Mouse (Mus musculus) heart, embryonic 16.5 days (tissue): ENCODE measurements around the gene Atm. TPM values are rescaled to one million over a fixed set of nuclear protein-coding genes. Genes with fewer than 3 reads are reported as not detected.
A peak's percentile ranks its signal among the peaks of the same experiment; 100 is the strongest.

Experiments
- ATAC-seq: fragments of 200-750 bp; cut with Nextera tagmentation; replicated peaks from 2 replicates; pipeline ENCODE4 v1.8.0; 2017; ENCODE audit warnings: moderate number of reproducible peaks; ENCODE audit not compliant: insufficient read depth, low FRiP score; ENCODE audit errors: extremely low read depth
- H3K27ac ChIP-seq: fragments of 300-500 bp; sonication (generic); 2 replicates; pipeline ENCODE4 v1.5.1; 2014; ENCODE audit warnings: mild to moderate bottlenecking, low read length, control low read depth, moderate library complexity
- H3K27me3 ChIP-seq: fragments of 300-500 bp; sonication (generic); 2 replicates; pipeline ENCODE4 v1.6.1; 2014; ENCODE audit warnings: low read length, mixed read lengths; ENCODE audit not compliant: control insufficient read depth, insufficient read depth
- H3K36me3 ChIP-seq: fragments of 300-500 bp; sonication (generic); 2 replicates; pipeline ENCODE4 v1.6.1; 2014; ENCODE audit not compliant: control insufficient read depth, insufficient read depth
- H3K4me1 ChIP-seq: fragments of 300-500 bp; sonication (generic); 2 replicates; pipeline ENCODE4 v1.6.1; 2014; ENCODE audit warnings: low read length, mixed read lengths; ENCODE audit not compliant: control insufficient read depth, insufficient read depth
- H3K4me2 ChIP-seq: fragments of 300-500 bp; sonication (generic); 2 replicates; pipeline ENCODE4 v1.6.1; 2014; ENCODE audit warnings: low read depth, mild to moderate bottlenecking, control low read depth, low read length
- H3K4me3 ChIP-seq: fragments of 300-500 bp; sonication (generic); 2 replicates; pipeline ENCODE4 v1.5.1; 2014; ENCODE audit warnings: mild to moderate bottlenecking, control low read depth, low read length
- H3K9ac ChIP-seq: fragments of 300-500 bp; sonication (generic); 2 replicates; pipeline ENCODE4 v1.6.1; 2014; ENCODE audit warnings: low read length, control low read depth
- H3K9me3 ChIP-seq: fragments of 300-500 bp; sonication (generic); replicated peaks from 2 replicates; pipeline ENCODE4 v1.6.1; 2016; ENCODE audit warnings: low read length; ENCODE audit not compliant: control insufficient read depth
- WGBS: fragments of 180-500 bp; shearing (Covaris S2); extraction: QIAGEN DNeasy Blood & Tissue Kit; methylation state at CpG from one replicate; pipeline ENCODE4 v1.1.7; 2014; 5-methylcytosine and 5-hydroxymethylcytosine counted together
- polyA plus RNA-seq: library from polyadenylated mRNA; unstranded; fragments of >200 nt; fragmentation: Nextera tagmentation; extraction: Ambion mirVana; gene quantifications from 2 replicates; pipeline ENCODE4 v1.2.1, GENCODE M21; 2015

The Atm gene
- 5.8 and 6.2 TPM in 2 replicates for polyA plus RNA-seq

GRCm38 (mm10) chr9:53536558-53537320 is at the start of gene Atm, which contains the start of gene Npat:
Gene Atm, minus strand, starts transcription at chr9:53536740.
Gene Npat, plus strand, starts transcription at chr9:53537047.
- H3K4me2 ChIP-seq = peak within 1 kb of the TSS; percentile 98
- WGBS = under 1% methylated on average over 68 of the region's 69 CpGs
- no peaks in the 10 kb centered on the region for H3K9me3 ChIP-seq
- peak within 1 kb of the TSS; percentile 86 for H3K9ac ChIP-seq
- peaks cover 18% of the 10 kb centered on the region for H3K4me1 ChIP-seq
- H3K27ac ChIP-seq = peak within 1 kb of the TSS; percentile 93
- peak; percentile 99 for ATAC-seq
- H3K4me3 ChIP-seq = peak within 1 kb of the TSS; percentile 79
- H3K27me3 ChIP-seq = no peaks in the 10 kb centered on the region
- no peaks in the 10 kb centered on the region for H3K36me3 ChIP-seq

GRCm38 (mm10) chr9:53581870-53582269 is 45.3 kb upstream of the Atm start:
- H3K9ac ChIP-seq = no peak overlapping the region
- 84% methylated on average over 4 of the region's 4 CpGs for WGBS
- H3K4me3 ChIP-seq = no peak overlapping the region
- H3K9me3 ChIP-seq = no peaks in the 10 kb centered on the region
- no peaks in the 10 kb centered on the region for H3K27me3 ChIP-seq
- no peak for ATAC-seq
- no peak overlapping the region for H3K4me2 ChIP-seq
- H3K27ac ChIP-seq = no peak overlapping the region
- no peaks in the 10 kb centered on the region for H3K4me1 ChIP-seq
- H3K36me3 ChIP-seq = peaks cover 58% of the 10 kb centered on the region

GRCm38 (mm10) chr9:53575721-53576120 is 39.2 kb upstream of the Atm start:
- Histone ChIP-seq H3K27ac (no peak overlapping the region), H3K4me1 (no peaks in the 10 kb centered on the region), H3K9ac (no peak overlapping the region), H3K36me3 (peaks cover 29% of the 10 kb centered on the region), H3K27me3 (no peaks in the 10 kb centered on the region), H3K4me3 (no peak overlapping the region), H3K9me3 (no peaks in the 10 kb centered on the region), H3K4me2 (no peak overlapping the region)
- 73% methylated on average over 5 of the region's 5 CpGs for WGBS
- no peak for ATAC-seq

GRCm38 (mm10) chr9:53572516-53573307 is 36.2 kb upstream of the Atm start:
- Histone ChIP-seq H3K9me3 (no peaks in the 10 kb centered on the region), H3K9ac (no peak overlapping the region), H3K27me3 (no peaks in the 10 kb centered on the region), H3K4me1 (no peaks in the 10 kb centered on the region), H3K36me3 (peaks cover 39% of the 10 kb centered on the region), H3K4me2 (no peak overlapping the region), H3K4me3 (no peak overlapping the region), H3K27ac (no peak overlapping the region)
- WGBS = 72% methylated on average over 7 of the region's 7 CpGs
- no peak for ATAC-seq

GRCm38 (mm10) chr9:53570662-53571061 is 34.1 kb upstream of the Atm start:
- no peak for ATAC-seq
- no peaks in the 10 kb centered on the region for H3K27me3 ChIP-seq
- no peak overlapping the region for H3K4me2 ChIP-seq
- peaks cover 49% of the 10 kb centered on the region for H3K36me3 ChIP-seq
- no peaks in the 10 kb centered on the region for H3K9me3 ChIP-seq
- H3K4me3 ChIP-seq = no peak overlapping the region
- WGBS = 84% methylated on average over 6 of the region's 6 CpGs
- H3K9ac ChIP-seq = no peak overlapping the region
- H3K4me1 ChIP-seq = no peaks in the 10 kb centered on the region
- H3K27ac ChIP-seq = no peak overlapping the region

- H3K9me3 ChIP-seq = no peaks in the 10 kb centered on the region
- peaks cover 18% of the 10 kb centered on the region for H3K4me1 ChIP-seq
- peak overlapping the region; percentile 86 for H3K9ac ChIP-seq
- under 1% methylated on average over 32 of the region's 34 CpGs for WGBS
- H3K4me3 ChIP-seq = peak overlapping the region; percentile 79
- no peak for ATAC-seq
- peak overlapping the region; percentile 88 for H3K4me2 ChIP-seq
- no peaks in the 10 kb centered on the region for H3K36me3 ChIP-seq
- no peaks in the 10 kb centered on the region for H3K27me3 ChIP-seq
- H3K27ac ChIP-seq = peak overlapping the region; percentile 84
Measured at GRCm38 (mm10) chr9:53537336-53537965, 911 bp upstream of the Atm start.

- WGBS = 14% methylated on average over 17 of the region's 17 CpGs
- no peak for ATAC-seq
- H3K9ac ChIP-seq = peak overlapping the region; percentile 81
- peak overlapping the region; percentile 79 for H3K4me3 ChIP-seq
- peaks cover 18% of the 10 kb centered on the region for H3K4me1 ChIP-seq
- H3K27me3 ChIP-seq = no peaks in the 10 kb centered on the region
- no peaks in the 10 kb centered on the region for H3K36me3 ChIP-seq
- H3K4me2 ChIP-seq = peak overlapping the region; percentile 98
- peak overlapping the region; percentile 93 for H3K27ac ChIP-seq
- no peaks in the 10 kb centered on the region for H3K9me3 ChIP-seq
Measured at GRCm38 (mm10) chr9:53535416-53536320, 872 bp downstream of the Atm start.

GRCm38 (mm10) chr9:53517373-53518009 is 19.0 kb downstream of the Atm start:
- H3K27me3 ChIP-seq = no peaks in the 10 kb centered on the region
- no peak overlapping the region for H3K4me3 ChIP-seq
- ATAC-seq = no peak
- no peaks in the 10 kb centered on the region for H3K4me1 ChIP-seq
- H3K9ac ChIP-seq = no peak overlapping the region
- H3K36me3 ChIP-seq = peaks cover 8% of the 10 kb centered on the region
- H3K27ac ChIP-seq = no peak overlapping the region
- H3K9me3 ChIP-seq = no peaks in the 10 kb centered on the region
- H3K4me2 ChIP-seq = no peak overlapping the region
- 68% methylated on average over 9 of the region's 9 CpGs for WGBS
